Mouse (Mus musculus) fibroblast of lung, adult 2 months (primary cell): ENCODE data around the gene Prl3a1.

ENCODE experiments used
- DNase-seq: peaks from one replicate; pipeline ENCODE4 v3.0.0-alpha.2; 2011; ENCODE audit warnings: low read depth

The Prl3a1 gene

GRCm38 (mm10) chr13:27259136-27259535 lies at the start of gene Prl3a1:
Gene Prl3a1, plus strand, starts transcription at chr13:27259436.
- no peak for DNase-seq

GRCm38 (mm10) chr13:27241547-27241946 lies 17.7 kb upstream of the Prl3a1 start, which contains the start of gene Prl3b1:
Gene Prl3b1, plus strand, starts transcription at chr13:27241847.
- DNase-seq: no peak

- DNase-seq: peak; percentile 52
Measured at GRCm38 (mm10) chr13:27312334-27313225, 53.3 kb downstream of the Prl3a1 start, which contains the start of gene Prl6a1. Gene Prl6a1, plus strand, starts transcription at chr13:27312627.
